Mouse (Mus musculus) lung, adult 2 months (tissue): ENCODE results near the gene Agtpbp1.

Source experiments
- CTCF ChIP-seq: fragments of 200-500 bp; IDR thresholded peaks from 2 replicates; pipeline ENCODE4 v1.5.1; 2011; ENCODE audit warnings: mild to moderate bottlenecking, low read length, control low read depth; ENCODE audit not compliant: insufficient read depth
- POLR2A ChIP-seq: fragments of 200-500 bp; IDR thresholded peaks from 2 replicates; pipeline ENCODE4 v1.6.1; 2011; ENCODE audit warnings: low read depth, mild to moderate bottlenecking, control low read depth, low read length, borderline replicate concordance; ENCODE audit errors: extremely low read depth

DNA sequence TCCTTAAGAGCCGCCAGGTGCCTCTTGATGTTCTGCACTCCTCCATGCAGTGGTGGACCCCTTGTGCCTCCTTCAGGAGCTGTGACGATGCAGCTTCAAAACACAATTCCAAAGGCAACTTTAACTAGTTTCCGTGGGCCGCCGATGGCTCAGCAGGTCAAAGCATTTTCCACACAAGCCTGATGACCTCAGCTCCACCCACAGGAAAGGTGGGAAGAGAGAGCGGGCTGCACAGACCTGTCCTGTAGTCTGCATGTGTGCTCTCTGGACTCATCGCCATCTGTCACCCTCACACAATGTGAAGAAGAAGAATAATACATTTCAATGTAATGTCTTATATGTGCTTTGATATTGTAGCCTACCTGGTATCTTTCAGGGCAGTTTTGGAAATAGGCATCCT lies 41.7 kb upstream of the Agtpbp1 start:
- TF ChIP-seq CTCF = no peak
- TF ChIP-seq POLR2A = no peak
